Mouse (Mus musculus): ENCODE data around the gene Fbxw11.
"Not testable (repeated sequence)": the region's sequence is repeated elsewhere in the genome, so short reads cannot be mapped to it uniquely, and the experiment has no call there.

- TF ChIP-seq POLR2A (IDR thresholded peaks at IDR 0.05; ENCODE audit: control insufficient read depth, low read depth, low read length); CTCF (IDR thresholded peaks at IDR 0.05; ENCODE audit: control insufficient read depth, insufficient read depth, insufficient replicate concordance, low read depth, low read length): not testable (repeated sequence)
These were observed 75.2 kb downstream of the Fbxw11 start for GRCm38 (mm10) chr11:32717711-32718110.
